Mouse (Mus musculus): Measurements from ENCODE around the gene F2r. TPM values are rescaled to one million over a fixed set of nuclear protein-coding genes. Genes with fewer than 3 reads are reported as not detected.

Gene F2r
- polyA plus RNA-seq, 1 experiment from 2014 or later: 134 TPM

GRCm38 (mm10) chr13:95643740-95644139 lies 25.5 kb upstream of the F2r start:
- ATAC-seq: 0 out of 2 replicates have a peak, but pooled peaks have one; percentile 7
- DNase-seq (ENCODE audit: low spot score): no peak

GRCm38 (mm10) chr13:95641061-95641986 lies 23.0 kb upstream of the F2r start:
- no peak overlapping the region for H3K4me2 ChIP-seq (replicated peaks; ENCODE audit: low read depth, low read length)
- peaks cover 8% of the 10 kb centered on the region; the same call in 1 of the 2 replicates for H3K4me1 ChIP-seq (ENCODE audit: insufficient read depth, low read depth, low read length)
- WGBS: 70% methylated on average over 17 of the region's 17 CpGs
- H3K4me3 ChIP-seq (ENCODE audit: low read depth, low read length): no peak overlapping the region
- H3K27ac ChIP-seq (ENCODE audit: low read length): peak overlapping the region; percentile 43
- no peaks in the 10 kb centered on the region for H3K9me3 ChIP-seq (ENCODE audit: low read length)
- TF ChIP-seq CTCF (IDR thresholded peaks at IDR 0.05) (no peak), EP300 (IDR thresholded peaks at IDR 0.05) (no peak)
- H3K36me3 ChIP-seq (ENCODE audit: insufficient read depth, low read length): no peaks in the 10 kb centered on the region
- no peak for ATAC-seq
- H3K9ac ChIP-seq (replicated peaks; ENCODE audit: low read depth): no peak overlapping the region
- no peaks in the 10 kb centered on the region for H3K27me3 ChIP-seq (replicated peaks; ENCODE audit: insufficient read depth, low read length)
- DNase-seq (ENCODE audit: low spot score): no peak

More at GRCm38 (mm10) chr13:95643740-95644139, 25.5 kb upstream of the F2r start:
- Histone ChIP-seq H3K9me3 (ENCODE audit: low read length) (no peaks in the 10 kb centered on the region), H3K27me3 (replicated peaks; ENCODE audit: insufficient read depth, low read length) (no peaks in the 10 kb centered on the region), H3K4me3 (ENCODE audit: low read depth, low read length) (no peak overlapping the region), H3K36me3 (ENCODE audit: insufficient read depth, low read length) (no peaks in the 10 kb centered on the region), H3K9ac (replicated peaks; ENCODE audit: low read depth) (no peak overlapping the region), H3K27ac (ENCODE audit: low read length) (no peak overlapping the region), H3K4me2 (replicated peaks; ENCODE audit: low read depth, low read length) (no peak overlapping the region), H3K4me1 (ENCODE audit: insufficient read depth, low read depth, low read length) (peaks cover 5% of the 10 kb centered on the region; the same call in 1 of the 2 replicates)
- TF ChIP-seq EP300 (IDR thresholded peaks at IDR 0.05) (no peak), CTCF (IDR thresholded peaks at IDR 0.05) (no peak)
- 65% methylated on average over 7 of the region's 7 CpGs for WGBS

GRCm38 (mm10) chr13:95640408-95640807 lies 22.1 kb upstream of the F2r start:
- Histone ChIP-seq H3K27me3 (replicated peaks; ENCODE audit: insufficient read depth, low read length) (no peaks in the 10 kb centered on the region), H3K36me3 (ENCODE audit: insufficient read depth, low read length) (no peaks in the 10 kb centered on the region), H3K9ac (replicated peaks; ENCODE audit: low read depth) (no peak overlapping the region), H3K4me2 (replicated peaks; ENCODE audit: low read depth, low read length) (no peak overlapping the region), H3K4me3 (ENCODE audit: low read depth, low read length) (no peak overlapping the region), H3K27ac (ENCODE audit: low read length) (peak overlapping the region; percentile 43; the same call in 1 of the 2 replicates), H3K4me1 (ENCODE audit: insufficient read depth, low read depth, low read length) (peaks cover 8% of the 10 kb centered on the region; the same call in 1 of the 2 replicates), H3K9me3 (ENCODE audit: low read length) (no peaks in the 10 kb centered on the region)
- TF ChIP-seq CTCF (IDR thresholded peaks at IDR 0.05): no peak
- TF ChIP-seq EP300 (IDR thresholded peaks at IDR 0.05): no peak
- DNase-seq (ENCODE audit: low spot score) (peak; percentile 49), ATAC-seq (no peak)
- WGBS: 81% methylated on average over 1 of the region's 1 CpGs

- Histone ChIP-seq H3K4me1 (ENCODE audit: insufficient read depth, low read depth, low read length) (peaks cover 8% of the 10 kb centered on the region; the same call in 1 of the 2 replicates), H3K36me3 (ENCODE audit: insufficient read depth, low read length) (no peaks in the 10 kb centered on the region), H3K4me2 (replicated peaks; ENCODE audit: low read depth, low read length) (peak overlapping the region; percentile 22; the same call in 1 of the 2 replicates), H3K9ac (replicated peaks; ENCODE audit: low read depth) (no peak overlapping the region), H3K27me3 (replicated peaks; ENCODE audit: insufficient read depth, low read length) (no peaks in the 10 kb centered on the region), H3K9me3 (ENCODE audit: low read length) (no peaks in the 10 kb centered on the region), H3K4me3 (ENCODE audit: low read depth, low read length) (no peak overlapping the region), H3K27ac (ENCODE audit: low read length) (peak overlapping the region; percentile 57)
- ATAC-seq (peak; percentile 82), DNase-seq (ENCODE audit: low spot score) (peak; percentile 84)
- 35% methylated on average over 15 of the region's 15 CpGs for WGBS
- TF ChIP-seq CTCF (IDR thresholded peaks at IDR 0.05): no peak
- TF ChIP-seq EP300 (IDR thresholded peaks at IDR 0.05): peak; percentile 53; the same call in 1 of the 2 replicates
Observed at GRCm38 (mm10) chr13:95639336-95640116, 21.2 kb upstream of the F2r start.

GRCm38 (mm10) chr13:95638894-95639293 lies 20.6 kb upstream of the F2r start:
- TF ChIP-seq EP300 (IDR thresholded peaks at IDR 0.05): no peak
- TF ChIP-seq CTCF (IDR thresholded peaks at IDR 0.05): no peak
- peak; percentile 61 for DNase-seq (ENCODE audit: low spot score)

GRCm38 (mm10) chr13:95637737-95638136 lies 19.4 kb upstream of the F2r start:
- no peaks in the 10 kb centered on the region for H3K9me3 ChIP-seq (ENCODE audit: low read length)
- WGBS: 68% methylated on average over 10 of the region's 10 CpGs
- H3K27ac ChIP-seq (ENCODE audit: low read length): peak overlapping the region; percentile 20; the same call in 1 of the 2 replicates
- H3K4me3 ChIP-seq (ENCODE audit: low read depth, low read length): no peak overlapping the region
- DNase-seq (ENCODE audit: low spot score) (no peak), ATAC-seq (no peak)
- H3K4me1 ChIP-seq (ENCODE audit: insufficient read depth, low read depth, low read length): peaks cover 11% of the 10 kb centered on the region; the same call in 1 of the 2 replicates
- H3K27me3 ChIP-seq (replicated peaks; ENCODE audit: insufficient read depth, low read length): no peaks in the 10 kb centered on the region
- H3K9ac ChIP-seq (replicated peaks; ENCODE audit: low read depth): no peak overlapping the region
- no peaks in the 10 kb centered on the region for H3K36me3 ChIP-seq (ENCODE audit: insufficient read depth, low read length)
- TF ChIP-seq EP300 (IDR thresholded peaks at IDR 0.05) (no peak), CTCF (IDR thresholded peaks at IDR 0.05) (no peak)
- no peak overlapping the region for H3K4me2 ChIP-seq (replicated peaks; ENCODE audit: low read depth, low read length)

More at GRCm38 (mm10) chr13:95638894-95639293, 20.6 kb upstream of the F2r start:
- 31% methylated on average over 5 of the region's 5 CpGs for WGBS
- Histone ChIP-seq H3K27me3 (replicated peaks; ENCODE audit: insufficient read depth, low read length) (no peaks in the 10 kb centered on the region), H3K9ac (replicated peaks; ENCODE audit: low read depth) (no peak overlapping the region), H3K4me1 (ENCODE audit: insufficient read depth, low read depth, low read length) (peaks cover 8% of the 10 kb centered on the region; the same call in 1 of the 2 replicates), H3K27ac (ENCODE audit: low read length) (peak overlapping the region; percentile 57), H3K36me3 (ENCODE audit: insufficient read depth, low read length) (no peaks in the 10 kb centered on the region), H3K4me2 (replicated peaks; ENCODE audit: low read depth, low read length) (no peak overlapping the region), H3K4me3 (ENCODE audit: low read depth, low read length) (no peak overlapping the region), H3K9me3 (ENCODE audit: low read length) (no peaks in the 10 kb centered on the region)
- ATAC-seq: peak; percentile 53

All from lung, postnatal 0 days (tissue).